Mouse (Mus musculus): ENCODE results near the gene Crygn. TPM values are rescaled to one million over a fixed set of nuclear protein-coding genes. Genes with fewer than 3 reads are reported as not detected.
A peak's percentile ranks its signal among the peaks of the same experiment; 100 is the strongest.

The Crygn gene
- polyA plus RNA-seq, 1 experiment from 2014 or later, result 0.77 TPM

- Histone ChIP-seq H3K4me2 (ENCODE audit: low read depth, severe bottlenecking) (peak overlapping the region; percentile 83), H3K4me1 (ENCODE audit: control insufficient read depth, insufficient read depth, low read length) (peaks cover 26% of the 10 kb centered on the region), H3K9me3 (ENCODE audit: control insufficient read depth, low read length) (no peaks in the 10 kb centered on the region), H3K9ac (ENCODE audit: low read length) (peak overlapping the region; percentile 50), H3K27me3 (ENCODE audit: control insufficient read depth, insufficient read depth, low read length) (no peaks in the 10 kb centered on the region), H3K36me3 (ENCODE audit: control insufficient read depth, insufficient read depth, low read length) (no peaks in the 10 kb centered on the region), H3K4me3 (ENCODE audit: low read depth, low read length) (peak overlapping the region; percentile 48; the same call in 1 of the 2 replicates), H3K27ac (replicated peaks; ENCODE audit: low read depth, low read length) (0 out of 2 replicates have a peak overlapping the region, but pooled peaks have one; percentile 74)
- no peak for DNase-seq (ENCODE audit: low spot score)
- no peak for ATAC-seq (ENCODE audit: insufficient number of reproducible peaks, low FRiP score, low TSS enrichment, low read depth)
- WGBS, result 0% methylated on average over 2 of the region's 2 CpGs
These were observed 5.7 kb downstream of the Crygn start for GRCm38 (mm10) chr5:24752175-24752498.

DNA sequence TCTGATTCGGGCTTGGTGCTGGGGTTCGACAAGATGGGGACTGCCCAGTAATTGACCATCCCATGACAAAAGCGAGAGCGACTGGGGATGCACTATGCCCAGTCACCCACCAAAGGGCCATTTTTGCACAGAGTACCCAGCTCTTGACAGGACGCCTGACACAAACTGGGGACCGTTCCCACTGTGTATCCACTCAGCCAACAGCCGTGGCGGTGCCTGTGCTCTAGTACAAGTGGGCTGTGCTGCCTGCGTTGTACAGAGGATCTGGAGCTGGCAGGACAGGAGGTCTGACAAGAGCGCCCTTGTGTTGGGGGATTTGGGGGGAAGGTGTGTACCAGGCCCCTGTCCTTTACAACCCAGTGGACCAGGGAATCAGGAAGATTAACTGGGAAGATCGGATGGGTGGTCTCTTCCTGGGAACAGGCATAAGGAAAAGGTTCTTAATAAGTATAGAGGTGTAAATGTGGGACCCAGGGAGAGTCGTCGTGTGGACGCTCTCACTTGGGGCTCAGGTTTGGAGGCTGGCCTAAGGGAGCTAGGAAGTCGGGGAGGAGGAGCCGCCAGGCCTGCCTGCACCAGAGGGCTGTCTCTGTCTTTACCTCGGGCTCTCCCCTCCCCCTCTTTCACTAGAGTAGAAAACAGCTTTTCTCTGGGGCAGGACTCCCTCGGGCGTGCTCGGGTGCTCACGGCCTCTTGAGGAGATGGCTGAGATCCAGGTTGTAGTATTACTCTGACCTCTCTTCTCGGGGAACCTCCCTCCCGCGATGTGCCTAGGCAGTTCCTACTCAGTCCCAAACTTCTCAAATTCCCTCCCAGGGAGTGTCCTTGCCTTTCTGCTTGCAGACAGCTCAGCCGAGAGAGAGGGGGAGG lies 6.3 kb downstream of the Crygn start:
- Histone ChIP-seq H3K9me3 (ENCODE audit: control insufficient read depth, low read length) (no peaks in the 10 kb centered on the region), H3K27ac (replicated peaks; ENCODE audit: low read depth, low read length) (peak overlapping the region; percentile 74), H3K4me1 (ENCODE audit: control insufficient read depth, insufficient read depth, low read length) (peaks cover 26% of the 10 kb centered on the region), H3K36me3 (ENCODE audit: control insufficient read depth, insufficient read depth, low read length) (no peaks in the 10 kb centered on the region), H3K9ac (ENCODE audit: low read length) (peak overlapping the region; percentile 80), H3K4me2 (ENCODE audit: low read depth, severe bottlenecking) (peak overlapping the region; percentile 83), H3K4me3 (ENCODE audit: low read depth, low read length) (peak overlapping the region; percentile 48), H3K27me3 (ENCODE audit: control insufficient read depth, insufficient read depth, low read length) (no peaks in the 10 kb centered on the region)
- DNase-seq (ENCODE audit: low spot score) (peak; percentile 65), ATAC-seq (ENCODE audit: insufficient number of reproducible peaks, low FRiP score, low TSS enrichment, low read depth) (peak; percentile 38; the same call in 1 of the 2 replicates)
- 1% methylated on average over 25 of the region's 25 CpGs for WGBS

GRCm38 (mm10) chr5:24750321-24751304 lies 7.2 kb downstream of the Crygn start:
- Histone ChIP-seq H3K9ac (ENCODE audit: low read length) (peak overlapping the region; percentile 80), H3K9me3 (ENCODE audit: control insufficient read depth, low read length) (no peaks in the 10 kb centered on the region), H3K4me3 (ENCODE audit: low read depth, low read length) (peak overlapping the region; percentile 48), H3K27me3 (ENCODE audit: control insufficient read depth, insufficient read depth, low read length) (no peaks in the 10 kb centered on the region), H3K36me3 (ENCODE audit: control insufficient read depth, insufficient read depth, low read length) (no peaks in the 10 kb centered on the region), H3K27ac (replicated peaks; ENCODE audit: low read depth, low read length) (peak overlapping the region; percentile 74), H3K4me1 (ENCODE audit: control insufficient read depth, insufficient read depth, low read length) (peaks cover 26% of the 10 kb centered on the region), H3K4me2 (ENCODE audit: low read depth, severe bottlenecking) (peak overlapping the region; percentile 83)
- peak; percentile 67; the same call in 1 of the 2 replicates for ATAC-seq (ENCODE audit: insufficient number of reproducible peaks, low FRiP score, low TSS enrichment, low read depth)
- under 1% methylated on average over 52 of the region's 59 CpGs for WGBS
- peak; percentile 98 for DNase-seq (ENCODE audit: low spot score)

GRCm38 (mm10) chr5:24749731-24750130 lies 8.1 kb downstream of the Crygn start:
- H3K36me3 ChIP-seq (ENCODE audit: control insufficient read depth, insufficient read depth, low read length), result no peaks in the 10 kb centered on the region
- H3K27ac ChIP-seq (replicated peaks; ENCODE audit: low read depth, low read length), result no peak overlapping the region
- peak overlapping the region; percentile 83 for H3K4me2 ChIP-seq (ENCODE audit: low read depth, severe bottlenecking)
- H3K27me3 ChIP-seq (ENCODE audit: control insufficient read depth, insufficient read depth, low read length), result no peaks in the 10 kb centered on the region
- ATAC-seq (ENCODE audit: insufficient number of reproducible peaks, low FRiP score, low TSS enrichment, low read depth) (no peak), DNase-seq (ENCODE audit: low spot score) (no peak)
- 59% methylated on average over 5 of the region's 5 CpGs for WGBS
- H3K4me1 ChIP-seq (ENCODE audit: control insufficient read depth, insufficient read depth, low read length), result peaks cover 26% of the 10 kb centered on the region
- H3K4me3 ChIP-seq (ENCODE audit: low read depth, low read length), result no peak overlapping the region
- no peaks in the 10 kb centered on the region for H3K9me3 ChIP-seq (ENCODE audit: control insufficient read depth, low read length)
- 0 out of 2 replicates have a peak overlapping the region, but pooled peaks have one; percentile 22 for H3K9ac ChIP-seq (ENCODE audit: low read length)

DNA sequence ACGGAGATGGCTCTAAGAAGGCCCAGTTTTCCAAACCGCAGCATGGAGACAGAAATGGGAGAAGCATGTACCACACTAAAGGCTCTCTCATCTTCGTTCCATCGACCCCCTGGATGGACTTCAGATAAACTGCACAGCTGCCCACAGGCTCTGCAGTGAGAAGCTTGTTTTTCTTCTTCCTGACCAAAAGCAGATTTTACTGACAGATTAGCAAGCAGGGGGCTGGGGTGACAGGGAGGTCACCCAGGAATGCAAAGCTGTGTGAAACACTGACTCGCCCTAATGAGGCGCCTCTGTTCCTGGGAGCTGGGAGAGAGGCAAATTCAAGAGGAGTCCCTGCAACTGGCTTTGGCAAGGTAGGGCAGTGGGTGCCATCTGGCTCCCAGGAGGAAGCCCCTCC lies 10.3 kb downstream of the Crygn start:
- DNase-seq (ENCODE audit: low spot score), result peak; percentile 30
- Histone ChIP-seq H3K9ac (ENCODE audit: low read length) (no peak overlapping the region), H3K36me3 (ENCODE audit: control insufficient read depth, insufficient read depth, low read length) (no peaks in the 10 kb centered on the region), H3K27me3 (ENCODE audit: control insufficient read depth, insufficient read depth, low read length) (no peaks in the 10 kb centered on the region), H3K4me2 (ENCODE audit: low read depth, severe bottlenecking) (no peak overlapping the region), H3K27ac (replicated peaks; ENCODE audit: low read depth, low read length) (no peak overlapping the region), H3K9me3 (ENCODE audit: control insufficient read depth, low read length) (no peaks in the 10 kb centered on the region), H3K4me1 (ENCODE audit: control insufficient read depth, insufficient read depth, low read length) (peaks cover 23% of the 10 kb centered on the region), H3K4me3 (ENCODE audit: low read depth, low read length) (no peak overlapping the region)
- ATAC-seq (ENCODE audit: insufficient number of reproducible peaks, low FRiP score, low TSS enrichment, low read depth), result no peak
- WGBS, result 12% methylated on average over 6 of the region's 6 CpGs

- H3K27ac ChIP-seq (replicated peaks; ENCODE audit: low read depth, low read length), result no peak overlapping the region
- 93% methylated on average over 10 of the region's 10 CpGs for WGBS
- no peaks in the 10 kb centered on the region for H3K9me3 ChIP-seq (ENCODE audit: control insufficient read depth, low read length)
- no peaks in the 10 kb centered on the region for H3K36me3 ChIP-seq (ENCODE audit: control insufficient read depth, insufficient read depth, low read length)
- no peak overlapping the region for H3K4me2 ChIP-seq (ENCODE audit: low read depth, severe bottlenecking)
- ATAC-seq (ENCODE audit: insufficient number of reproducible peaks, low FRiP score, low TSS enrichment, low read depth), result no peak
- H3K27me3 ChIP-seq (ENCODE audit: control insufficient read depth, insufficient read depth, low read length), result no peaks in the 10 kb centered on the region
- no peak overlapping the region for H3K4me3 ChIP-seq (ENCODE audit: low read depth, low read length)
- peaks cover 10% of the 10 kb centered on the region for H3K4me1 ChIP-seq (ENCODE audit: control insufficient read depth, insufficient read depth, low read length)
- no peak overlapping the region for H3K9ac ChIP-seq (ENCODE audit: low read length)
- DNase-seq (ENCODE audit: low spot score), result no peak
These were observed 13.9 kb downstream of the Crygn start for GRCm38 (mm10) chr5:24743956-24744355.

- ATAC-seq (ENCODE audit: insufficient number of reproducible peaks, low FRiP score, low TSS enrichment, low read depth) (peak; percentile 81), DNase-seq (ENCODE audit: low spot score) (peak; percentile 72)
- Histone ChIP-seq H3K9me3 (ENCODE audit: control insufficient read depth, low read length) (no peaks in the 10 kb centered on the region), H3K27ac (replicated peaks; ENCODE audit: low read depth, low read length) (peak overlapping the region; percentile 82), H3K9ac (ENCODE audit: low read length) (no peak overlapping the region; the same call in 1 of the 2 replicates), H3K27me3 (ENCODE audit: control insufficient read depth, insufficient read depth, low read length) (no peaks in the 10 kb centered on the region), H3K36me3 (ENCODE audit: control insufficient read depth, insufficient read depth, low read length) (no peaks in the 10 kb centered on the region), H3K4me2 (ENCODE audit: low read depth, severe bottlenecking) (no peak overlapping the region), H3K4me3 (ENCODE audit: low read depth, low read length) (no peak overlapping the region), H3K4me1 (ENCODE audit: control insufficient read depth, insufficient read depth, low read length) (peaks cover 6% of the 10 kb centered on the region)
- 43% methylated on average over 15 of the region's 15 CpGs for WGBS
These were observed 16.5 kb downstream of the Crygn start for GRCm38 (mm10) chr5:24741172-24741885.
